Mouse (Mus musculus) brown adipose tissue, adult 24 weeks (tissue): ENCODE measurements around the gene Vax2. TPM values are rescaled to one million over a fixed set of nuclear protein-coding genes. Genes with fewer than 3 reads are reported as not detected.

Experiments used
- H3K27ac ChIP-seq: fragments of 200-500 bp; replicated peaks from 2 replicates; pipeline ENCODE4 v1.5.1; 2012; ENCODE audit warnings: low read depth, mild to moderate bottlenecking, low read length
- H3K4me1 ChIP-seq: fragments of 200-500 bp; 2 replicates; pipeline ENCODE4 v1.6.1; 2012; ENCODE audit warnings: low read length, mixed read lengths; ENCODE audit not compliant: control insufficient read depth, insufficient read depth, insufficient read length
- H3K4me3 ChIP-seq: fragments of 200-500 bp; 2 replicates; pipeline ENCODE4 v1.5.1; 2012; ENCODE audit warnings: low read depth, mild to moderate bottlenecking, low read length, moderate library complexity; ENCODE audit not compliant: insufficient read depth
- polyA plus RNA-seq: library from polyadenylated mRNA; stranded (reverse); fragments of >200 nt; gene quantifications from 2 replicates; pipeline ENCODE4 v1.2.4, GENCODE M21; 2012; ENCODE audit not compliant: missing spikeins, insufficient read depth, insufficient read length

Gene Vax2
- polyA plus RNA-seq, 1 experiment, result not detected

- no peak overlapping the region for H3K27ac ChIP-seq
- H3K4me3 ChIP-seq, result no peak overlapping the region
- H3K4me1 ChIP-seq, result no peaks in the 10 kb centered on the region; the same call in 1 of the 2 replicates
Measured at GRCm38 (mm10) chr6:83766982-83767381, 55.9 kb downstream of the Vax2 start.

- Histone ChIP-seq H3K4me1 (no peaks in the 10 kb centered on the region), H3K27ac (no peak overlapping the region), H3K4me3 (no peak overlapping the region)
Measured at GRCm38 (mm10) chr6:83768485-83768884, 57.4 kb downstream of the Vax2 start.

- H3K4me1 ChIP-seq, result 0 out of 2 replicates have a peak, but pooled peaks cover 5% of the 10 kb centered on the region
- H3K27ac ChIP-seq, result no peak overlapping the region
- peak overlapping the region; percentile 92; the same call in 1 of the 2 replicates for H3K4me3 ChIP-seq
Measured at GRCm38 (mm10) chr6:83774126-83774525, 63.1 kb downstream of the Vax2 start.

- Histone ChIP-seq H3K4me1 (0 out of 2 replicates have a peak, but pooled peaks cover 5% of the 10 kb centered on the region), H3K4me3 (peak overlapping the region; percentile 92), H3K27ac (peak overlapping the region; percentile 38; the same call in 1 of the 2 replicates)
Measured at GRCm38 (mm10) chr6:83774781-83775563, 63.9 kb downstream of the Vax2 start.

- Histone ChIP-seq H3K4me1 (0 out of 2 replicates have a peak, but pooled peaks cover 5% of the 10 kb centered on the region), H3K27ac (peak within 1 kb of the TSS; percentile 38), H3K4me3 (peak within 1 kb of the TSS; percentile 92)
Measured at GRCm38 (mm10) chr6:83775638-83776293, 64.7 kb downstream of the Vax2 start, which contains the start of gene Tex261. Tex261 (minus strand) TSS chr6:83775813.

GRCm38 (mm10) chr6:83778306-83778705 lies 67.2 kb downstream of the Vax2 start:
- Histone ChIP-seq H3K27ac (no peak overlapping the region), H3K4me1 (0 out of 2 replicates have a peak, but pooled peaks cover 5% of the 10 kb centered on the region), H3K4me3 (no peak overlapping the region)

- no peak overlapping the region for H3K27ac ChIP-seq
- H3K4me3 ChIP-seq, result no peak overlapping the region
- 0 out of 2 replicates have a peak, but pooled peaks cover 4% of the 10 kb centered on the region for H3K4me1 ChIP-seq
Measured at GRCm38 (mm10) chr6:83779026-83779425, 68.0 kb downstream of the Vax2 start.

GRCm38 (mm10) chr6:83786426-83786825 lies 75.4 kb downstream of the Vax2 start:
- no peak overlapping the region for H3K4me3 ChIP-seq
- H3K27ac ChIP-seq, result no peak overlapping the region
- H3K4me1 ChIP-seq, result no peaks in the 10 kb centered on the region

Other genes starting within 250 kb of the Vax2 start
- gene Dguok, start 204.3 kb upstream of the Vax2 start, polyA plus RNA-seq, result 33.1 and 34.8 TPM in 2 replicates
- gene Actg2, start 175.0 kb upstream of the Vax2 start, polyA plus RNA-seq, result 1.3 and 1.9 TPM in 2 replicates
- 15.4 and 16.4 TPM in 2 replicates for gene Stambp, start 138.5 kb upstream of the Vax2 start, polyA plus RNA-seq
- not detected in 2 replicates for gene Clec4f, start 55.1 kb upstream of the Vax2 start, polyA plus RNA-seq
- not detected in 2 replicates for gene Cd207, start 33.4 kb upstream of the Vax2 start, polyA plus RNA-seq
- gene Atp6v1b1, start 31.7 kb downstream of the Vax2 start, polyA plus RNA-seq, result not detected in 2 replicates
- gene Ankrd53, start 51.4 kb downstream of the Vax2 start, polyA plus RNA-seq, result not detected in 2 replicates
- 41.1 and 53.2 TPM in 2 replicates for gene Tex261, start 64.5 kb downstream of the Vax2 start, polyA plus RNA-seq
- 15.3 and 26.6 TPM in 2 replicates for gene Nagk, start 83.7 kb downstream of the Vax2 start, polyA plus RNA-seq
- gene Paip2b, start 120.5 kb downstream of the Vax2 start, polyA plus RNA-seq, result 15.6 and 17.2 TPM in 2 replicates
- gene Zfp638, start 155.8 kb downstream of the Vax2 start, polyA plus RNA-seq, result 28.2 and 48.0 TPM in 2 replicates